Mouse (Mus musculus): ENCODE measurements around the gene Cmtm6. TPM values are rescaled to one million over a fixed set of nuclear protein-coding genes. Genes with fewer than 3 reads are reported as not detected.
"Not testable (repeated sequence)": the region's sequence is repeated elsewhere in the genome, so short reads cannot be mapped to it uniquely, and the experiment has no call there.

Cmtm6 gene
- total and polyA plus RNA-seq, 3 experiments = 8.7 to 42.5 (median 23.9) TPM

DNA sequence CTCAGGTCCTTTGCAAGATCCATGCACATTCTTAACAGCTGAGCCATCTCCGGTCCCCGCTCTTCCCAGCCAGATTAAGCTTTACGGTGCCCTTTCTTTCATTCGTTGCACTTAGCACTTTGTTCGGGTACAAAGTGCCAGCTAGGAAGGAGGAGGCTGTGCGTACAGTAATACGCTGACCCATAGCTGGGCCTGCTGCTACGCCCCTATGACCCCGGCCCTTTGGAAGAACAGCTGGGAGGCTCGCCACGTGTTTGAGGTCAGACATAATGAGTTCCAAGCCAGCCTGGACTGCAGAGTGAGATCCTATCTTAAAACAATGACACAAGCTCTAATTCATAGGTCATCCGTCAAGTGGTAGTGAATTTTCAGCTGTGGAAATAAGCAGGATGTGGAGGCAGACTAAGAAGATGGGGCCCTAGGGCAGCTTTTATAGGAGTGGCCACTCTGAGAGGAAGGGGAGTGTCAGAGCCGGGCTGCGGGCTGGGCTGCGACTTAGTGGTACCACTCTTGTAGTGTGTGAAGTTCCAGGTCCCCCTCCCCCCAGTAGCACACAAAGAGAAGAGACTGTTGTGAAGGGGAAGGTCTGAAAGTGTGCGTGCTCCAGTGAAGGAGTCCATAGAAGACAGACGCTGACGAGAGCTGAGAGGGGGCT, 14.1 kb upstream of the Cmtm6 start:
- Histone ChIP-seq H3K4me1 (ENCODE audit: insufficient read depth, low read depth, low read length) (no peaks in the 10 kb centered on the region), H3K4me3 (ENCODE audit: low read depth, low read length) (no peak overlapping the region), H3K27me3 (ENCODE audit: insufficient read depth, low read length) (no peaks in the 10 kb centered on the region), H3K36me3 (replicated peaks) (peaks cover 95% of the 10 kb centered on the region), H3K9me3 (replicated peaks) (no peaks in the 10 kb centered on the region)
- ATAC-seq (ENCODE audit: extremely low read depth, insufficient number of reproducible peaks, low FRiP score, poor library complexity, severe bottlenecking) = no peak
- no peak for TF ChIP-seq TAL1 (conservative IDR thresholded peaks at IDR 0.05; ENCODE audit: low read depth, low read length)
- no peak for TF ChIP-seq POLR2AphosphoS5 (IDR thresholded peaks at IDR 0.05; ENCODE audit: insufficient replicate concordance, low read depth, low read length)
- TF ChIP-seq CTCF (IDR thresholded peaks at IDR 0.05; ENCODE audit: low read depth, low read length) = no peak
- no peak for DNase-seq (ENCODE audit: low spot score)

DNA sequence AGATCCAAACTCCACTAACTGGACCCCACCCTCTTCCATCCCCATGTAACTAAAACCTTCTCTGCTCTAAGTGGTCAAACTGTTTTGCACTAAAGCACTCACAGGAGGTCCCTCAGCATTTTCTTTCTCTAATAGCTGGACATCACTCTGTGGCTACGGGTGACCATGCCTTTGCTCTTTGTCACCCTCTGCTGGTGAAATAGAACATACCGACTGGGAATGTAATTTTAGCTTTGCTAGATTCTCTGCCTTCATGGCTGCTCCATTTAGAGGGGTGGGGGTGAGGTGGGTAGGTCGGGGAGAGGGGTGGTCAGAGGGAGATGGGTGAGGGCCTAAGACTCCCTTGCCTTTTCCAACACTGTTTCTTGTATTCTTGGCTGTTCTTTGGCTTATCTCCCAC, 3.6 kb upstream of the Cmtm6 start:
- Histone ChIP-seq H3K27me3 (ENCODE audit: insufficient read depth, low read length) (no peaks in the 10 kb centered on the region), H3K4me3 (ENCODE audit: low read depth, low read length) (no peak overlapping the region), H3K9me3 (replicated peaks) (no peaks in the 10 kb centered on the region), H3K36me3 (replicated peaks) (peaks cover 39% of the 10 kb centered on the region), H3K4me1 (ENCODE audit: insufficient read depth, low read depth, low read length) (peaks cover 24% of the 10 kb centered on the region)
- TF ChIP-seq GATA1 (IDR thresholded peaks at IDR 0.05; ENCODE audit: borderline replicate concordance, low read length) (no peak), TAL1 (conservative IDR thresholded peaks at IDR 0.05; ENCODE audit: low read depth, low read length) (no peak), CTCF (IDR thresholded peaks at IDR 0.05; ENCODE audit: low read depth, low read length) (peak; percentile 68)
- no peak for ATAC-seq (ENCODE audit: extremely low read depth, insufficient number of reproducible peaks, low FRiP score, poor library complexity, severe bottlenecking)
- DNase-seq (ENCODE audit: low spot score) = peak; percentile 48

DNA sequence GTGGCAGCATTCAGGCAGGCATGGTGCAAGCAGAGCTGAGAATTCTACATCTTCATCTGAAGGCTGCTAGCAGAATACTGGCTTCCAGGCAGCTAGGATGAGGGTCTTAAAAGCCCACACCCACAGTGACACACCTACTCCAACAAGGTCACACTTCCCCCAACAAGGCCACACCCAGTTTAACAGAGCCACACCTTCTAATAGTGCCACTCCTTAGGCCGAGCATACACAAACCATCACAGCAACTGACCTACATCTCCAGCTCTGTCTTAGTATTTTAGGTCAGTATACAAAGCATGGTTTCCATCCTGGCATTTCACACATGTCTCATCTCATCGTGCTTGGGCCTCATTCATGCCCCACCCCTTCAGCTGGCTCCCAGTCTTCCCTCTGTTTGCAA, 2.5 kb upstream of the Cmtm6 start:
- not testable (repeated sequence) for H3K4me3 ChIP-seq (ENCODE audit: low read depth, low read length); DNase-seq (ENCODE audit: low spot score); H3K9me3 ChIP-seq (replicated peaks); H3K27me3 ChIP-seq (ENCODE audit: insufficient read depth, low read length); ATAC-seq (ENCODE audit: extremely low read depth, insufficient number of reproducible peaks, low FRiP score, poor library complexity, severe bottlenecking)
- peaks cover 32% of the 10 kb centered on the region for H3K36me3 ChIP-seq (replicated peaks)
- H3K4me1 ChIP-seq (ENCODE audit: insufficient read depth, low read depth, low read length) = peaks cover 34% of the 10 kb centered on the region

GRCm38 (mm10) chr9:114729911-114730805, 758 bp upstream of the Cmtm6 start:
- TF ChIP-seq TAL1 (conservative IDR thresholded peaks at IDR 0.05; ENCODE audit: low read depth, low read length) = no peak
- no peak for TF ChIP-seq GATA1 (IDR thresholded peaks at IDR 0.05; ENCODE audit: borderline replicate concordance, low read length)
- no peak for TF ChIP-seq POLR2AphosphoS5 (IDR thresholded peaks at IDR 0.05; ENCODE audit: insufficient replicate concordance, low read depth, low read length)
- no peak for TF ChIP-seq GATA2 (IDR thresholded peaks at IDR 0.05; ENCODE audit: borderline replicate concordance, low read depth, low read length)
- no peak for TF ChIP-seq CTCF (IDR thresholded peaks at IDR 0.05; ENCODE audit: low read depth, low read length)
- DNase-seq (ENCODE audit: low spot score) (no peak), ATAC-seq (ENCODE audit: extremely low read depth, insufficient number of reproducible peaks, low FRiP score, poor library complexity, severe bottlenecking) (no peak)
- Histone ChIP-seq H3K4me3 (ENCODE audit: low read depth, low read length) (peak overlapping the region; percentile 98), H3K27me3 (ENCODE audit: insufficient read depth, low read length) (no peaks in the 10 kb centered on the region), H3K4me1 (ENCODE audit: insufficient read depth, low read depth, low read length) (peaks cover 47% of the 10 kb centered on the region), H3K36me3 (replicated peaks) (peaks cover 28% of the 10 kb centered on the region), H3K9me3 (replicated peaks) (no peaks in the 10 kb centered on the region)

- DNase-seq (ENCODE audit: low spot score) = peak; percentile 21
- H3K36me3 ChIP-seq (replicated peaks) = peaks cover 30% of the 10 kb centered on the region
- H3K27me3 ChIP-seq (ENCODE audit: insufficient read depth, low read length) = no peaks in the 10 kb centered on the region
- peak overlapping the region; percentile 98 for H3K4me3 ChIP-seq (ENCODE audit: low read depth, low read length)
- TF ChIP-seq GATA1 (IDR thresholded peaks at IDR 0.05; ENCODE audit: borderline replicate concordance, low read length) (no peak), CTCF (IDR thresholded peaks at IDR 0.05; ENCODE audit: low read depth, low read length) (no peak), TAL1 (conservative IDR thresholded peaks at IDR 0.05; ENCODE audit: low read depth, low read length) (no peak), POLR2AphosphoS5 (IDR thresholded peaks at IDR 0.05; ENCODE audit: insufficient replicate concordance, low read depth, low read length) (no peak), GATA2 (IDR thresholded peaks at IDR 0.05; ENCODE audit: borderline replicate concordance, low read depth, low read length) (no peak)
- H3K4me1 ChIP-seq (ENCODE audit: insufficient read depth, low read depth, low read length) = peaks cover 52% of the 10 kb centered on the region
- H3K9me3 ChIP-seq (replicated peaks) = no peaks in the 10 kb centered on the region
- ATAC-seq (ENCODE audit: extremely low read depth, insufficient number of reproducible peaks, low FRiP score, poor library complexity, severe bottlenecking) = no peak
Observed at GRCm38 (mm10) chr9:114731871-114732682, 1.2 kb downstream of the Cmtm6 start.

GRCm38 (mm10) chr9:114733238-114733637, 2.3 kb downstream of the Cmtm6 start:
- ATAC-seq (ENCODE audit: extremely low read depth, insufficient number of reproducible peaks, low FRiP score, poor library complexity, severe bottlenecking) = no peak
- Histone ChIP-seq H3K4me3 (ENCODE audit: low read depth, low read length) (peak overlapping the region; percentile 44; the same call in 1 of the 2 replicates), H3K9me3 (replicated peaks) (no peaks in the 10 kb centered on the region), H3K27me3 (ENCODE audit: insufficient read depth, low read length) (no peaks in the 10 kb centered on the region), H3K4me1 (ENCODE audit: insufficient read depth, low read depth, low read length) (peaks cover 49% of the 10 kb centered on the region), H3K36me3 (replicated peaks) (peaks cover 42% of the 10 kb centered on the region)
- TF ChIP-seq GATA2 (IDR thresholded peaks at IDR 0.05; ENCODE audit: borderline replicate concordance, low read depth, low read length) = no peak
- no peak for TF ChIP-seq CTCF (IDR thresholded peaks at IDR 0.05; ENCODE audit: low read depth, low read length)
- TF ChIP-seq POLR2AphosphoS5 (IDR thresholded peaks at IDR 0.05; ENCODE audit: insufficient replicate concordance, low read depth, low read length) = no peak
- TF ChIP-seq GATA1 (IDR thresholded peaks at IDR 0.05; ENCODE audit: borderline replicate concordance, low read length) = no peak
- TF ChIP-seq TAL1 (conservative IDR thresholded peaks at IDR 0.05; ENCODE audit: low read depth, low read length) = no peak
- DNase-seq (ENCODE audit: low spot score) = no peak

Data from G1E (cell line).